Mouse (Mus musculus): ENCODE measurements around the gene Rgs7. TPM values are rescaled to one million over a fixed set of nuclear protein-coding genes. Genes with fewer than 3 reads are reported as not detected.

The Rgs7 gene
- total RNA-seq, 2 experiments from 2014 or later, result 0.31 to 0.45 TPM

GRCm38 (mm10) chr1:175174918-175175675 lies 317.2 kb downstream of the Rgs7 start:
- DNase-seq, result no peak

- no peak for DNase-seq
Observed at GRCm38 (mm10) chr1:175155469-175155868, 336.8 kb downstream of the Rgs7 start.

DNA sequence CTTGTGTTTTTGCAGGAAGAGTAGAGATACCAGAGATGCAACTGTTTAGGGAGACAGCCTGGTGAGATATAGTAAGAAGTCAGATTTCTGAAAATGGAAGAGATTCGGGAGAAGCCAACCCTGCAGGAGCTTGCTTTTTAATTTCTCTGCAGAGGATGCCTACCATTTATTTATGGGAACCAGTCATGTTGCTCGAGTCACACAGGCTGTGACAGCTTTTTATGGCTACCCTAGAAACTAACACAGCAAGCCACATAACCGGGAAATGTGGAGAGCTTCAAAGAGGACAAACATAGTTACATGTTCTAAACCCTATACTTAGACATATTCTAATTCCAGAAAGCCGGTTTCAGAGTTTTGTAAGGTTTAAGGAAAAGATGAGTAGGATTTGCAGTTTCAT lies 349.2 kb downstream of the Rgs7 start:
- no peak for DNase-seq

- no peak for DNase-seq
Observed at GRCm38 (mm10) chr1:175128525-175128924, 363.8 kb downstream of the Rgs7 start.

DNA sequence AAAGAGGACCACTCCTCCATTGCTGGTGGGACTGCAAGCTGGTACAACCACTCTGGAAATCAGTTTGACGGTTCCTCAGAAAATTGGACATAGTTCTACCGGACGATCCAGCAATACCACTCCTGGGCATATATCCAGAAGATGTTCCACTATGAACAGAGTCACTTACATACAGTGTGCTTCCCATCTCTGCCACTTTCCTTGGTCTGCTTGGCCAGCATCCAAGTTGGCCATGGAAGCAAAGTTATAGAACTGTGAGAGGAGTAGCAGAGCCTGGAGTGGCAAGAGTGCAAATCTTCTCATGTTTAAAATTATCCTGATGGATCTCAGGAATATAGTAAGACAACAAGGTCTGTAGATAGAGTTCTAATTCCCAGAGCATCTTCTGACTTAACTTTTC lies 367.9 kb downstream of the Rgs7 start:
- no peak for DNase-seq

DNA sequence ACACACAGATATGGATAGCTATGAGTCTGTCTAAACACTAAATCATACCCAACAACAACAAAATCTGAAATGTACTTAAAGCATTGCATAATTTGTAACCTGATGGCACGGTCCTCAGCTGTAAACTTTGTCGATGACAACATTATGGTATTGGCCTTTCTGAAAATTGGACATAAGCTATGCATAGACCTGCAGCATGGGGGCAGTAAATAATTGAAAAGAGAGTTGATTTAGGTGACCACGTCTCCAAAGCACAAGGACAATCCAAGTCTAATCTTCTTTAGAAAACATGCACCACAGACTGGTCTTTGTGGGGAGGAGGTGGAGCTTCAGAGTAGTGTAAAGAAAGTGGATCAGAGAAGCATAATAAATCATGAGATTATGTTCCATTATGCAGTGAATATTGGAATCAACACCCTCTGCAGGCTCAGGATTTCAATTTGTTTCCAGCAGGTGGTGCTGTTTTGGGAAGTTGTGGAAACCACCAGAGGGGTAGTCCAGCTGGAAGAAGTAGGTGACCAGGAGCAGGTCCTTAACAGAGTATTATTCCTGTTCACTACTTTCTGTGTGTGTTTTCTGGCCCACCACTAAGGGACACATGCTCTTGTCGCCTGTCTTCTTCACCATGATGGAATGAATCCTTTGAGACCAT lies 373.3 kb downstream of the Rgs7 start:
- no peak for DNase-seq

DNA sequence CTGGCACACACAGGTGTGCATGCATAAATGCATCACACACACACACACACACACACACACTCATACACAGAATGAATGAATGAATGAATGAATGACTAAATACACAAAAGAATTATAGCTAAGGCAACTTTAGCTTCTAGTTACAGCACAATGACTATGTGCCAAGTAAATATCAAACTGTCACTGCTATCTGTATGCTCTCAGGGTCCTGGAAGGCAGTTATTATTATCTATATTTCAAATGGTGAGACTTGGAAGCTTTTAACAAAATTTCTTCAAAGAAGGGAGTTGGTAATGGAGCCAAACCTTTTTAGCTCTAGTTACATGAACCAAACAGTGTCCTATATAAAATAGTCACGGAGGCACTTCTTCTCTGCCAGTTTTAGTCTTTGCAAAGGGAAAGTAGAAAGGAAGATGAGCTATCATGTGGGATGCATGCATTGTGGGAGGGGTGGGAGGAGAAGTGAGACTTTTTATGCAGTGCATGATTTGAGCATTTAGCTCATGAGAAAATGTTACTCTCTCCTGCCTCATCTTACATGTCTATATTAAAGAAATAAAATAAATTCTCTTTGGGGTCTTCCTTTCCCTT lies 383.9 kb downstream of the Rgs7 start:
- no peak for DNase-seq

GRCm38 (mm10) chr1:175106315-175106714 lies 386.0 kb downstream of the Rgs7 start:
- DNase-seq, result no peak

DNA sequence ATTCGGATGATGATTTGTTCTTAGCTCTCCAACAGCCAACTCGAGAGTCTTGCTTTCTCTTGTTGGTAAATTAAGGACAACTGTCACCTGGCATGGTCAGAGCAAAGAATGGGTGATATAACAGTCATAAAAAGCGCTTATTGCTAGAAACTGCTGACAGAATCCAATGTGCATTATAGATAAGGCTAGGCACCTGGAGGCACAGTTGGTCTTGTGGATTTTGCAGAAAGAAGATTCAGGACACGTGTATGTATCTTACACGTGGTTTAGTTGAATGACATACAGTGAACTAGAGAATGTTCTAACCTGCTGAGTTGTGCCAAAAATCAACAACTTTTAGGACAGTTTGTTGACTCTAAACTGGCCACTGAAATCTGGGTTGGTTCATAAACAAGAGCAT lies 386.9 kb downstream of the Rgs7 start:
- no peak for DNase-seq

DNA sequence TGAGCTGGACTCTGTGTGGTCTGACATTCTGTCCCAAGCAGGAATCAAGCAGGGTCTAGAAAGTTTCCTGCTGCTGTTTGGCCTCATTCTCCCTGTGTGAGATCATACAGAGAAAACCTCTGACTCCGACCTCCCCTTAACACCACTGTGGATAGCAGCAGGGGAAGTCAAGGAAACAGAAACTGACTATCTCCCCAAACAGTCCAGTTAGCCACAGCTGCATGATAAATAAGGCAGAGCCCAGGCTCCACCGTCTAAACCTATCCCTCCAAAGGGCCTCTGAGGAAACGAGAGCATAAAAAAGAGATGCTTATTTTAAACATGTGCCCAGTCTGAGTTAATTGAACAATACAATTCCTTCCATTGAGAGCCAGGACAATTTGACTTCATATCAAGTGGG lies 395.3 kb downstream of the Rgs7 start:
- DNase-seq, result no peak

GRCm38 (mm10) chr1:175082104-175082503 lies 410.2 kb downstream of the Rgs7 start:
- no peak for DNase-seq

GRCm38 (mm10) chr1:175079819-175080608 lies 412.3 kb downstream of the Rgs7 start:
- DNase-seq, result no peak

DNA sequence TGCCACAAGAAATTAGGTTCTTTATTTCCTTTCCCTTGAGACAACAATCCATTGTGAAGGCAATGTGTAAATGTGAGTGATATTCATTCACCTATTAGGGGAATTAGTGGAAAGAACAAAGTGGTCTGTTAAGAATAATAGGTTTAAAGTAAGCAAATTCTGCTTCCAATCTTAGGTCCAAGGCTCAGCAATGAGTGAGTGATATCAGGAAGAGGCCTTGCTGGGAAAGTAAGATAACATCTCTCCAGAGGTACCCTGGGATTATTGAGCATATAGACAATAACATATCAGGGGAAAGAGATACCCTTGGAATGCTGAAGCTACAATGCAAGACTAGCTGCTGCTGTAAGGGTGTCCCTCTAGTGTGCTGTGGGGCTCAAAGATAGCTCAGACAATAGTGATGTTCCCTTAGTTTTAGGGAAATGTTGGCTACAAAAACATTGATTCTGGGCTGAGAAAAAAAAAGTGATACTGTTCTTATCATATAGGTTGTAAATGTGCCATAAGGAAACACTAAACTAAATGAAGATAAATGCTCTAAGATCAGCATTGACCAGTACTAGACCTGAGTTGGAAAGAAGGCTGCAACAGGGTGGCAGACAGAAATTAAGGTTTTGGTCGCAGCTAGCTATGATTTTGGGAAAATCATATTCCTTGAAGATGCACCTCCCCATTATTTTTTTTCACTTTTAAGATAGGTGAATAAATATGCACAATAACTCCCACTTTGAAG lies 418.6 kb downstream of the Rgs7 start:
- DNase-seq, result no peak

DNA sequence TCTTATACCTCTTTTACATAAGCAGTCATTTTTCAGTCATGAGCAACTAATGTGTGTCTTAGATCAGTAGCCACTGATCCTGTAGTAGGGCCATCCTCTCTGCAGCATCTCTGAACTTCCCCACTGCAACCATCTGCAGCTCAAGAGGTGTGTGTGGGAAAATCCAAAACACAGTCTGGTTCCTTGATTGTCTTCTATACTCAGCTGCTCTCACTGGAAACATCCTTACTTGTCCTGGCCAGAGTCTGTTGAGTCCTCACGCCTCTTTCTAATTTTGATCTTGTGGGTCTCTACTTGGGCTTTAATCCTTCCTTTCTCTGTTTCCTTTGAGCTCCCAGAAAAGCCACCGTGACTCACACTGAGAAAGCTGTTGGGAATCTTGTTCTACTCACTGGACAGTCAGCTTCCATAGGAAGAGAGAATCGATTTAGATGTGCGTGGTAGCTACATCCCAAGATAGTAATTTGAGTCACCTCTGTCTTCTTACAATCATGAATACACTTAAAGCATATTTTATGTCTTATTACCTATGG lies 422.5 kb downstream of the Rgs7 start:
- DNase-seq, result no peak

- no peak for DNase-seq
Observed at GRCm38 (mm10) chr1:175049121-175049520, 443.2 kb downstream of the Rgs7 start.

- DNase-seq, result peak; percentile 20
Observed at GRCm38 (mm10) chr1:175041167-175041817, 451.0 kb downstream of the Rgs7 start.

DNA sequence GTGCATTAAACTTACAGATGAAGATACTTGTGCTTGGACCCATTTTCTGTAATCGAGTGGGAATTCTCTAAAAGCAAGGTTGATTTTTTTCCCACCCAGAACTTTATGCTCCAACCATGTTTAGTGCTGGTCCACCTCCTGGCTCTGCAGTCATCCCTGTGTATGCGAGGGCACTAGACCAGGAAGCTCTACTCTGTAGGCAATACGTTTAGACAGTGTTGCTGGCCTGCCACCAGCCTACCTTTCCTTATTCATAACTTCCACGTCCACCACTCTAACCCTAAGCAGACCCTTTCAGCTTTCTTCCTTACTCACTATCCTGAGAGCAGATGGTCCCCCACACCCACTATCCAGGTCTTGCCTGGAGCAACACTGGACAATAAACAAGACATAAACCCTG lies 452.3 kb downstream of the Rgs7 start:
- no peak for DNase-seq

DNA sequence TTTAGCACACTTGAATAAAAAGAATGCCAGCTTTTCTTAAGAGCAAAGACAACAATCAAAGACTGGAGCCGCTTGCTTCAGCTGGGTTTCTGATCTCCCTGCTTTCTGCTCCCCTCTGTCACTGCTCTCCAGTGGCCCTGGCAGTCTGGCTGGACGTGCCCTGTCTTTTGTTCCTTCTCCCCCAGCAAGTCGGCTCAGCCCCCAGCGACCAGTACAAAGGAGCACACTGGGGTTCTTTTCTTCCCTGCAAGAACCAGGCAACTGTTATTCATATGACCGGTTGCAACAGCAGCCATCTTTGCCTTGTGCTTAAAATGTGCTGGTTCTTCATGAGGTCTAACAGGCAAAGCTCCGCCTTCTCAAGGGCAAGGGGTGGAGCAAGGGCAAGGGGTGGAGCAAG lies 452.7 kb downstream of the Rgs7 start:
- DNase-seq, result no peak

DNA sequence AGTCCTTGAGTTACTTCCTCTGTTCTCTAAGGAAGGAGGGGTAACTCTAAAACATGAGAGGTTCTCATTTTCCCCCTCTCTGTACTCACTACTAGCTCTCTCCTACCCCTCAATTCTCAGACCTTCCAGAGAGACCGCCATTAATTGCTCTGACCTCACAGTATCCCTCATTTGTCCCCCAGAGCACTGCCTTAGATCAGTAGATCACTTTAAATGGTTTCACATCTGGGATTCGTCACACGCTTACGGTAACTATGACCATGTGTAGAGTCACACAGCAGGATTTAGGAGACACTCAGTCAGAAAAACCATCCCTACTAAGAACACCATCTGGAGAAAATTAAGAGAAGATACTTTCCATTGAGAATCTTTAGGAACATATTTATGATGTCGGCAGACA lies 456.8 kb downstream of the Rgs7 start:
- DNase-seq, result no peak

DNA sequence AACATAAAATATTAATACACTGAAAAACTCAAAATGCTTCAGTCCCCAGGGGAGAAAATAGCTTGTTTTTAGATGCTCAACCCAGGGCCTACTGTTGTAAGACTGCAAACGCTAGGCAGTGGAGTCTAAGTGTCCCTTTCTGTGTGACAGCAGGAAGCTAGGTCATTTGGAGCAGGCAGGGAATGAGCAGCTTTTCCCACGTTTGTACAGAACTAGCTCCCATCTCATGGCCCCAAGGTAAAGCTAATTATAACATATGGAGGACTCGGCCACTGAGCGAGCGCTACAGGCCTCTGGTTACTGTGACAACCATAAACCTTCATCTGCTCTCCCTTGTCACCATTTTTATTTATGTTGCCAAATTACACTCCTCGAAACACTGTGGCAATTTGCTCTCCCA lies 460.3 kb downstream of the Rgs7 start:
- no peak for DNase-seq

GRCm38 (mm10) chr1:175028716-175029204 lies 463.5 kb downstream of the Rgs7 start:
- DNase-seq, result no peak
